Mouse (Mus musculus) hematopoietic stem cell, adult 5-6 weeks (primary cell): ENCODE results near the gene Sestd1. TPM values are rescaled to one million over a fixed set of nuclear protein-coding genes. Genes with fewer than 3 reads are reported as not detected.
A peak's percentile ranks its signal among the peaks of the same experiment; 100 is the strongest.

Source experiments
- ATAC-seq, 2 experiments: fragments of 125-278 bp in 1 of 2; replicated peaks in 1 of 2; 2 replicates each; pipeline ENCODE4 v1.8.0; 2016 to 2017; ENCODE audit warnings: inconsistent platforms in 2 of 2, mild to moderate bottlenecking in 2 of 2, moderate number of reproducible peaks in 2 of 2, low read depth in 1 of 2, moderate TSS enrichment in 1 of 2; ENCODE audit not compliant: low FRiP score in 2 of 2, poor library complexity in 2 of 2, severe bottlenecking in 2 of 2, insufficient read depth in 1 of 2, low TSS enrichment in 1 of 2
- total RNA-seq: library from RNA; stranded (forward); fragments of 172-1452, 232-1000 nt; gene quantifications from 2 replicates; pipeline ENCODE4 v1.2.3, GENCODE M21; 2017

Sestd1 gene
- total RNA-seq, 1 experiment from 2014 or later, result 29.4 TPM

DNA sequence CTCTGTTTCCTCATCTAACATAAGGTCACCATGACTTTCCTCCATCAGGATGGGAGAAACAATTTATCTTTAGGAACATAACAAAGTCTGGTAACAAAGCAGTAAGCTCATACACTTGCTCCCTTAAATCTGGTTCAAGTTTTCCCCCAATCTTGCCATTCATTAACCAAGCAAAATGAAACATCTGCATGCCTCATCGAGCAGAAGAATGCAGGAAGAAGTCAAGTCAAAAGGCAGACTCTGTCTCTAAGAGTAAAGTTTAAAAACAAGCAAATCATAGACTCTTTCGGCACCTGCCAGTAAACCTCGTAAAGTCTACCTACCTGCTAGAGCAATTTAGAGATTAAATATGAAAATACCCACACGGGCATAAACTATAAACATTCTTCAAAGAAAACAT is 3.1 kb downstream of the Sestd1 start:
- no peak for ATAC-seq

DNA sequence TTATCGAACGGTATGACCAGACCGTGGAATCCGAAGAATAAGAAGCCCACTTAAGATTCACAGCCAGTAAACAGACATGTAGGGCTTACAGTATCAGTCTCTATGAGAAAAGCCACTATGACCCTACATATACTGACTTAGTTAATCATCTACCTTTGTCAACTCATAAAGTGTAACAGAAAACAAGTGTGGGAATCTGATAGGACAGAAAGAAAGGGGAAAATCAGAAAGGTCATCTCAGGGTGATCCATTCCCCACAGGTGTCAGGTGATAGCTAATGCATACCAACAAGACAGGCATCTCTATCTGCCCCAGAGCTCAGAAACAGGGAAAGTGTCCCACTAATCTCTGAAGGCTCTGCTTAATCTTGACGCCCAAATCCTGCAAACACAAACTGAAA is 4.5 kb downstream of the Sestd1 start:
- no peak for ATAC-seq

DNA sequence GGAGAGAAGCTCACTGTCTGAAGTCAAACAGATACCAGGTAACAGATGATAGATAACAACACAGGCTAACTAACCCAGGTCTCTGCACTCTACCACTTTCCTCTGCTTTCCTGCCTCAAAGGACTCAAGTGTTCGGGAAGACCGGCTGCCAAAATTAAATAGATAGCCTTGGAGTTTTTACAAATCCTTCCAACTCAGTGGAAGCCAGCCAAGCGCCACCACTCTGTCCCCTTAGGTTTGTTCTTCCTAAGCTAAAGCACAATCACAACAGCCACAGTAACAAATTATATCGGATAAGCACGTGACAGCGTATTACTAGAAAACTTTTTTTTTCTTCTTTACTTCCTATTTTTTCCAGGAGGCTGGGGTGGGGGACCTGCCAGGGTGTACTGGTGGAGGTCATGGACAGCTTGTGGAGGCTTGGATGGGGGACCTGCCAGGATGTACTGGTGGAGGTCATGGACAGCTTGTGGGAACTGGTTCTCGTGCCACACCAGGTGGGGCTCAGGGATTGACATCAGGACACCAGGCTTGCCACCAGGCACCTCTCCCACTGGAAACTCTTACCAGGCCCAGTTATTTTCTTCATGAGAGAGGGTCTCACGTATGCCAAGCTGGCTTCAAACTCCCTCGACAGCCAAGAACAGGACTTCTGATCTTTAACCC is 5.3 kb downstream of the Sestd1 start:
- no peak for ATAC-seq

GRCm38 (mm10) chr2:77272953-77273352 is 7.4 kb downstream of the Sestd1 start:
- no peak for ATAC-seq

DNA sequence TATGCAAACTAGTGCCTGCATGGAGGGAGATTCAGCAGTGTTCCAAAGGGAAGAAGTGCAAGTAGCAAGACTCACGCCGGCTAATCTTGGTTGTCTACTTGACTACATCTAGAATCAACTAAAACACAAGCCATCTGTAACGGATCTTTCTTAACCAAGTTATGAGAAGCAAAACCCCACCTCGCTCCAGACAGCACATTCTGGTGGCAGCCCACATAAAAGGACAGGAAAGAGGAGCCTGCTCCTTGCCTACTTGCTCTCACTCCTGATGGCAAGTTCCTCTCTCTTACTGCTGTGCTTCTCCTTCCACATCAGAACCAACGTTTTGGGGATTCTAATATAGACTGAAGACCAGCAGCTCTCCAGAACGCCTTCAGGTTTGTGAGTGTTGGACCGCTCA is 9.6 kb downstream of the Sestd1 start:
- no peak for ATAC-seq

DNA sequence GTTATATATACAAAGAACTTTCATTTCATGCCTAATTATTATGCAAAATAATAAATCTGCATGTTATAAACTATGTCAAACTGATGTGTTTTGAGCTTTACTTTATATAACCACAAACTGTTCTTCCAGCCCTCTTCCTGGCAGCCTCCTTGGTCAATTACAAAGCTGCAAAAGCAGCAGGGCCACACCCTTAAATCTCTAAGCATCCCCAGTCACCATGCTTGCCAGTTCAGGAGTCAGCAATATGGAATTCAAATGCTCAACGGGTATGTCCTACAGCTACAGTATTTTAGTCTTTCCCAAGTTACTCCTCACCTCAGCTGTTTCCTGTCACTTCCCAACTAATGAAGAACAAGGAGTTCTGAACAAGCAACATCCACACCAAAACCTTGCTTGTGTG is 10.3 kb downstream of the Sestd1 start:
- no peak for ATAC-seq

GRCm38 (mm10) chr2:77268612-77269239 is 11.7 kb downstream of the Sestd1 start:
- ATAC-seq, result no peak

- no peak for ATAC-seq
These were observed 13.5 kb downstream of the Sestd1 start for GRCm38 (mm10) chr2:77266931-77267330.

- peak; percentile 12 to 23; a peak in 2 of 4 replicates for ATAC-seq
These were observed 14.4 kb downstream of the Sestd1 start for GRCm38 (mm10) chr2:77266011-77266410.

GRCm38 (mm10) chr2:77265301-77265700 is 15.1 kb downstream of the Sestd1 start:
- no peak for ATAC-seq

DNA sequence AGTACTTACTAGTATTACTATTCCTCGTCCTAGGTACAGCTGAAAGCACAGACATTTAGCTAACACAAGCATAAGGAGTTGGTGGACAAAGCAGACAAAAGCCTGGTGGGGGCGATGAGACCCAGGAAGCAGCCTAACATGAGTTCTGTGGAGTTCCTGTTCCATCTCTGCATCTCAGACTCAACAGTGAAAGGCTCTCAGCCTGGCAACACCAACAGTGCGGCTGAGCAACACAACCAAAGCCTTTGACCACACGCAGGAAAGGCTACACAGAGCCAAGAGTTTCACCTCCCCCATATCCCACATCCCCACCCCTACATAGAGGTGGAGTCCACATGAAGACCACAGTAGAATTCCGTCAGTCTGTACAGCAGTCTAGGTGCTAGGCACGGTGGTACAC is 15.8 kb downstream of the Sestd1 start:
- ATAC-seq, result peak; percentile 55 to 56

DNA sequence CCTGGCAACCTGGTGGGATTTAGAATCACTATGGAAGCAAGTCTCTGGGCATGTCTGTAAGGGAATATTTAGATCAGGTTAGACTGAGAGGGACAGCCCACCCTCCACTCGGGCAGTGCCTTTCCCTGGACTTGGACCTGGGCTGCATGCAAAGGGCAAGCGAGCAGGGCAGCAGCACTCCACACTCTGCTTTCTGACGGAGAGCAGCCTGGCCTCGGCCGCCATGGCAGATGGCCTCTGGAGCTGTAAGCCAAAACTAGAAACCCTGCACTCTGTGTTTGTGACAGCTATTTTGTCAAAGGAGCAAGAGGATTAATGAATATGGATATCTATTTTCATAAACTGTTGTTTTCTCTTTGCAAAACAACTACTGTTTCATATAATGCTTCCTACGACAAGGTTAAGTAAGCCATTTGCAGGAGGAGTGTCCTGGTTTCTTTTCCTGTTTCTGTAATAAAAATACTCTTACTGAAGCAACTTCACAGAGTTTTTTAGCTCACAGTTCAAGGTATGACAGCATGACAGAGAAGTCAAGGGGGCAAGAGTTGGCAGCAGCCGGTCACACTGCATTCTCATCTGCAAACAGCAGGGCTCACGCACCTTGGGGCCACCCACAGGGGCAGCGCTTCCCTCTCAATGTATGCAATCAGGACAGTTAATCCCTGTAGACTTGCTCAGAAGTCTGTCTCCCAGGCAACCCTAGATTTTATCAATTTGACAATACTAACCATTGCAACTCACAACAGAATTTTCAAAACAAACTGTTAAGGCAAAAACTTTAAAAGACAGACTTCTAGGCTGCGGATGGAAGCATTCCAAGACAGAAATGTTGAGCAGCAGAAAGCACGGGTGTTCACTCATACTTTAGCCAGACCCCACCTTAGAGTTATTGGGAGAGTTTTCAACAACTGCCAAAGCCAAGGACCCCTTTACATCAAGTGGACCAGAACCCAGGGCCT is 16.6 kb downstream of the Sestd1 start:
- ATAC-seq, result no peak

DNA sequence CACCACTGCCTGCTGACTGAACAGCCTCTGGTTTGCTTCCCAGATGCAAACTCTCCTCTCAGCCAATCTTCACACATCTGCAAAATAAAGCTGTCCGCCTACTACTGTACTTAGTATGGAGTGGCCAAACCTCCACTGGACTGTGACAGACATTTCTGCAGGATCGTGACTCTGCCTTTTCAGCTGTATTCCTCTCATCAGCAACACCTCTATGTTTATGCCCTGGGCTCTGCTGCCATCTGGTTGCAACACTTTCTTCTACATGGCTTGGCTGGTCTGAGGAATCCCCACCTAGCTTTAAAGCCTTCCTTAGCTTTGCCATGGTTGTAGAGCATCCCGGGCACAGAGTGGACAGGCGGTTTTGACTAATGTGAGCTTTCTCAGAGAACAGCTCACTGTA is 20.3 kb downstream of the Sestd1 start:
- ATAC-seq, result no peak

- ATAC-seq, result no peak
These were observed 27.2 kb downstream of the Sestd1 start for GRCm38 (mm10) chr2:77253227-77253626.

- no peak for ATAC-seq
These were observed 28.7 kb downstream of the Sestd1 start for GRCm38 (mm10) chr2:77251736-77252135.

- peak; percentile 81 to 88 for ATAC-seq
These were observed 30.4 kb downstream of the Sestd1 start for GRCm38 (mm10) chr2:77249771-77250681.

GRCm38 (mm10) chr2:77248416-77248815 is 32.0 kb downstream of the Sestd1 start:
- ATAC-seq, result no peak
